Mouse (Mus musculus): Measurements from ENCODE around the gene Gtf2h5. TPM values are rescaled to one million over a fixed set of nuclear protein-coding genes. Genes with fewer than 3 reads are reported as not detected.

The Gtf2h5 gene
- polyA plus RNA-seq, 1 experiment from 2014 or later, result 225 TPM

DNA sequence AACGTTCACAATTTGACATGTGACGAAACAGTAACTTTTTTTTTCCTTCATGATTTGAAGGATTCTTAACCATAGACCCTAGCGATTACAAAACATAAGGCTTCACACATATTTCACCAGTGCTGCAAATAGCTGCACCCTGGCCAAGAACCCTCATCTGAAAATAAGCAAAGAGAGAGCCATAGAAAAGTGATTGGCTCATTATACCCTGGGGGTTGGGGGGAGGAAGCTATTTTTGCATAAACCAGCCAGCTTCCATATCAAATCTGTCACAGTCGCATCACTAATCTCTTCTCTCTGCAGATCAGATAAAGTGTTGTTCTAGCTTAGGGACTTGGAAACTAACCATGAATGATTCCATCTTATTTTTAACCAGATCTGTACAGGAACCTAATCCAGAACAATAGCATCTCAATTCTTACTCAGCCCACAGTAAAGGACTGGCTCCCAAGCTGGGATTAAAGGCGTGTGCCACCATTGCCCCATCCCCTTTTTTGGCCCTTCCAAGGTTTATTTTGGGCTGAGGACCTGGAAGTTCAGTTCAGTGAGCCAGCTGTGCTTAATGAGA lies 3.8 kb downstream of the Gtf2h5 start:
- no peak for ATAC-seq

GRCm38 (mm10) chr17:6091604-6092003 lies 12.0 kb downstream of the Gtf2h5 start:
- H3K4me1 ChIP-seq, result no peaks in the 10 kb centered on the region
- no peak overlapping the region for H3K4me2 ChIP-seq
- 91% methylated on average over 6 of the region's 6 CpGs for WGBS
- no peak for ATAC-seq
- peaks cover 20% of the 10 kb centered on the region for H3K36me3 ChIP-seq (ENCODE audit: poor library complexity, severe bottlenecking)
- no peak overlapping the region for H3K4me3 ChIP-seq
- H3K9me3 ChIP-seq (replicated peaks), result no peaks in the 10 kb centered on the region
- H3K27ac ChIP-seq, result no peak overlapping the region
- no peak overlapping the region for H3K9ac ChIP-seq
- H3K27me3 ChIP-seq, result no peaks in the 10 kb centered on the region

More for the DNA sequence above, 3.8 kb downstream of the Gtf2h5 start:
- H3K9ac ChIP-seq, result no peak overlapping the region
- H3K36me3 ChIP-seq (ENCODE audit: poor library complexity, severe bottlenecking), result peaks cover 42% of the 10 kb centered on the region
- no peak overlapping the region for H3K4me2 ChIP-seq
- H3K27me3 ChIP-seq, result no peaks in the 10 kb centered on the region
- peak overlapping the region; percentile 22; the same call in 1 of the 2 replicates for H3K27ac ChIP-seq
- H3K9me3 ChIP-seq (replicated peaks), result no peaks in the 10 kb centered on the region
- 86% methylated on average over 5 of the region's 5 CpGs for WGBS
- no peak overlapping the region for H3K4me3 ChIP-seq
- peaks cover 27% of the 10 kb centered on the region for H3K4me1 ChIP-seq

DNA sequence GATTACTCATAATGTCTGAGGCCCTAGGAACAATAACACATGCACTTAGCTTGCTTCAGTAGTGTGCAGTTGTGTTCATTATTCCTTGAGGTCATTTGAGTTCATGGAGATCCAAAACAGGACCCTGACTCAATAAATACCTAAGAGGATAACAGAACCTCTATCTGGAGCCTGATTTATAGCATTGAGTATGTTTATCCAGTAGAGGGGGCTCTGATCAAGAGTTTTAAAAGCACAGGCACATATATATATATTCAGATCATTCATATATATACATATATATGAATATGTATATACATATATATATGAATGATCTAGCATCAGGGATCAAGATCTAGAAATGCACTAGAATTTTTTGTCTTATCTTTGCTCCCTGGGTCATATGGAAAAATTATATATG lies 16.0 kb downstream of the Gtf2h5 start:
- ATAC-seq, result no peak
- Histone ChIP-seq H3K4me2 (no peak overlapping the region), H3K27me3 (no peaks in the 10 kb centered on the region), H3K9me3 (replicated peaks) (no peaks in the 10 kb centered on the region), H3K27ac (no peak overlapping the region), H3K9ac (no peak overlapping the region), H3K4me3 (no peak overlapping the region), H3K4me1 (no peaks in the 10 kb centered on the region), H3K36me3 (ENCODE audit: poor library complexity, severe bottlenecking) (peaks cover 7% of the 10 kb centered on the region; the same call in 1 of the 2 replicates)

DNA sequence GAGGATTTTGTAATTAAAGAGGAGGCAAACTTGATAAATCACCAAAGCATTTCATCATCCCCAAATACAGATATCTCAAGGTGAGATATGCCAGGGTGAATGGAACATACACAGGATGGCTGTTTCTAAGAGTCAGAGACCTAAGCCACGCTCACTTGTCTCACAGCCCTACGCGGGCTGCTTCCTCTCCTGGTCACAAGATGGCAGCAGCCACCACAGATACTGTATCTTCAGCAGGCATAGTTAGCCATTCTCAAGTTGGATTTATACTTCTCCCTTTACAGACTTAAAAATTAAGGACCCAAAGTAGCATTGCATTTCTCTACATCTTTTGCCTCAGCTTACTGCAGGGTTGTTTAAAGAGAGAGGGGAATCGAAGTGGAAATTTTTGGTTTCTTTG lies 18.3 kb downstream of the Gtf2h5 start:
- no peaks in the 10 kb centered on the region for H3K9me3 ChIP-seq (replicated peaks)
- H3K4me1 ChIP-seq, result no peaks in the 10 kb centered on the region
- H3K4me2 ChIP-seq, result no peak overlapping the region
- peak; percentile 63; the same call in 1 of the 2 replicates for ATAC-seq
- no peak overlapping the region for H3K4me3 ChIP-seq
- no peak overlapping the region for H3K27ac ChIP-seq
- WGBS, result 28% methylated on average over 4 of the region's 4 CpGs
- H3K36me3 ChIP-seq (ENCODE audit: poor library complexity, severe bottlenecking), result no peaks in the 10 kb centered on the region
- no peaks in the 10 kb centered on the region for H3K27me3 ChIP-seq
- no peak overlapping the region for H3K9ac ChIP-seq

- Histone ChIP-seq H3K4me3 (no peak overlapping the region), H3K27ac (no peak overlapping the region), H3K9me3 (replicated peaks) (no peaks in the 10 kb centered on the region), H3K27me3 (no peaks in the 10 kb centered on the region), H3K4me1 (peaks cover 6% of the 10 kb centered on the region; the same call in 1 of the 2 replicates), H3K36me3 (ENCODE audit: poor library complexity, severe bottlenecking) (no peaks in the 10 kb centered on the region), H3K4me2 (no peak overlapping the region), H3K9ac (no peak overlapping the region)
- no peak for ATAC-seq
- 82% methylated on average over 3 of the region's 3 CpGs for WGBS
Measured at GRCm38 (mm10) chr17:6102287-6102686, 22.7 kb downstream of the Gtf2h5 start.

DNA sequence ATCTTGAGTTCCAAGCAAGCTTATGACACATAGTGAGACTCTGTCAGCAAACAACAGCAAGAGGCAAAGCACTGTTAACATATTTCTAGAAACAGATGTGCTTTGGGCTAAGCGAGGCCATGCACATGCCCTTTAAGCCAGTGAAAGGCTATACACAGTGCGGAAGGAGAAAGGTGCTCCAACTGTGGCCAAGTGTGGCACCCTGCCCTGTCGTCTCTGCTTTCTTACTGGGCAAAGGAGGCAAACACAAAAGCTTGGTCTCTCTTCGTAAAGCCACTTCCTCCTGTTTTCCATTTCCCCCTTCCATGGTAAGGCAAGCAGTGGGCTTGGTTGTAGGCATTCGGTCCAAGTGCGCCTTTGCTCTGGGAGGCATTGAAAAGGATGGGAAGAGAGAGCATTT lies 24.0 kb downstream of the Gtf2h5 start:
- Histone ChIP-seq H3K9ac (no peak overlapping the region), H3K27me3 (no peaks in the 10 kb centered on the region), H3K9me3 (replicated peaks) (no peaks in the 10 kb centered on the region), H3K4me1 (peaks cover 14% of the 10 kb centered on the region), H3K36me3 (ENCODE audit: poor library complexity, severe bottlenecking) (no peaks in the 10 kb centered on the region), H3K27ac (no peak overlapping the region), H3K4me3 (no peak overlapping the region), H3K4me2 (no peak overlapping the region)
- no peak for ATAC-seq
- 82% methylated on average over 6 of the region's 6 CpGs for WGBS

GRCm38 (mm10) chr17:6106361-6107014 lies 26.9 kb downstream of the Gtf2h5 start, which contains the start of gene Tulp4:
Tulp4 (plus strand) TSS chr17:6106437.
- under 1% methylated on average over 25 of the region's 76 CpGs for WGBS
- ATAC-seq, result peak; percentile 98
- H3K27me3 ChIP-seq, result no peaks in the 10 kb centered on the region

DNA sequence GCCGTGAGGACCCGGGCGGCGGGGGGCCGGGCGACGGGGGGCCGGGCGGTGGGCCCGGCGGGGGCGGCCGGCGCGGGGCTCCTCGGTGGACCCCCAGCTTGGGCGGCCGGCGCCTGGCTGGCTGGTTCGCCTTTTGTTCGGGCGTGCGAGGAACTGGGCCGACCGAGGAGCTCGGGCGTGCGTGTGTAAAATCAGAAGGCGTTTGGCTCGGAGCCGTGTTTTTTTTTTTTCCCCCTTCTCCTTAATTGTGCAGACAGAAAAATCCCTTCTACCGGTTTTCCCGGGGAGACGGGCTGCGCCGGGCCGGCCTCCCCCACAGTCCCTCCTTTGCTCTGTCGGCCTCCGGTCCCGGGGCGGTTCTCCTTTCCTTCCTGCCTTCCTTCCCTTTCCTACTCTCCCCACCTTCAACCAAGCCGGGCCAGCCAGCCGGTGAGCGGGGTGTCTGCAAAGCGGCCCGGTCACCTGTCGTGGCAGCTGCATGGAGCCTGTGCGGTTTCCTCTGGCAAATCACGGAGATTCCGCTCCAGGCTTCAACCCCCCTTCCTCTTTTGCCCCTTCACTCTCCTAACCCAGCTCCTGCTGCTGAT lies 27.5 kb downstream of the Gtf2h5 start:
- H3K27me3 ChIP-seq, result no peaks in the 10 kb centered on the region
- H3K9me3 ChIP-seq (replicated peaks), result no peaks in the 10 kb centered on the region
- peak; percentile 63 for ATAC-seq
- H3K4me2 ChIP-seq, result peak overlapping the region; percentile 89
- H3K4me1 ChIP-seq, result peaks cover 28% of the 10 kb centered on the region
- H3K9ac ChIP-seq, result peak overlapping the region; percentile 98
- 0% methylated on average over 29 of the region's 50 CpGs for WGBS
- peaks cover 14% of the 10 kb centered on the region for H3K36me3 ChIP-seq (ENCODE audit: poor library complexity, severe bottlenecking)
- H3K27ac ChIP-seq, result peak overlapping the region; percentile 97
- H3K4me3 ChIP-seq, result peak overlapping the region; percentile 92

More at GRCm38 (mm10) chr17:6106361-6107014, 26.9 kb downstream of the Gtf2h5 start, which contains the start of gene Tulp4:
- H3K36me3 ChIP-seq (ENCODE audit: poor library complexity, severe bottlenecking), result peaks cover 12% of the 10 kb centered on the region
- no peaks in the 10 kb centered on the region for H3K9me3 ChIP-seq (replicated peaks)
- H3K4me1 ChIP-seq, result peaks cover 28% of the 10 kb centered on the region
- H3K9ac ChIP-seq, result peak within 1 kb of the TSS; percentile 98
- peak within 1 kb of the TSS; percentile 92 for H3K4me3 ChIP-seq
- H3K4me2 ChIP-seq, result peak within 1 kb of the TSS; percentile 89
- peak within 1 kb of the TSS; percentile 97 for H3K27ac ChIP-seq

GRCm38 (mm10) chr17:6108175-6108574 lies 28.6 kb downstream of the Gtf2h5 start:
- no peaks in the 10 kb centered on the region for H3K27me3 ChIP-seq
- H3K27ac ChIP-seq, result no peak overlapping the region
- H3K9me3 ChIP-seq (replicated peaks), result no peaks in the 10 kb centered on the region
- H3K4me2 ChIP-seq, result peak overlapping the region; percentile 89
- peaks cover 28% of the 10 kb centered on the region for H3K4me1 ChIP-seq
- 54% methylated on average over 7 of the region's 7 CpGs for WGBS
- H3K9ac ChIP-seq, result peak overlapping the region; percentile 98
- peak overlapping the region; percentile 92 for H3K4me3 ChIP-seq
- H3K36me3 ChIP-seq (ENCODE audit: poor library complexity, severe bottlenecking), result peaks cover 16% of the 10 kb centered on the region
- ATAC-seq, result no peak

DNA sequence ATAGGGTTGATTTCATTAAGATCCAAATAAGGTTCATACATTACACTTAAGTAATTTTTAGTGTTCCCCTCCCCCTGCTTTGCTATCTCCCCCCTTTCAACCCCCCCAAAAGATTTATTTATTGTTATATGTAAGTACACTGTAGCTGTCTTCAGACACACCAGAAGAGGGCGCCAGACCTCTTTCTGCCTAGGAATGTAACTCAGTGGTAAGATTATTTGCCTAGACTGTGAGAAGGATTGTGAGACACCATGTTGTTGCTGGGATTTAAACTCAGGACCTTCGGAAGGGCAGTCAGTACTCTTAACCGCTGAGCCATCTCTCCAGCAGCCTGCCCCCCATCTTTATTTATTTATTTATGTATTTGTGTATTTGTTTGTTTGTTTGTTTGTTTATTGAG lies 31.4 kb downstream of the Gtf2h5 start:
- Histone ChIP-seq H3K9ac (no peak overlapping the region), H3K4me3 (no peak overlapping the region), H3K27me3 (no peaks in the 10 kb centered on the region), H3K27ac (no peak overlapping the region), H3K36me3 (ENCODE audit: poor library complexity, severe bottlenecking) (peaks cover 25% of the 10 kb centered on the region), H3K4me2 (no peak overlapping the region), H3K9me3 (replicated peaks) (no peaks in the 10 kb centered on the region), H3K4me1 (peaks cover 23% of the 10 kb centered on the region)
- ATAC-seq, result no peak
- 83% methylated on average over 3 of the region's 3 CpGs for WGBS

GRCm38 (mm10) chr17:6113653-6114052 lies 34.1 kb downstream of the Gtf2h5 start:
- H3K27me3 ChIP-seq, result no peaks in the 10 kb centered on the region

DNA sequence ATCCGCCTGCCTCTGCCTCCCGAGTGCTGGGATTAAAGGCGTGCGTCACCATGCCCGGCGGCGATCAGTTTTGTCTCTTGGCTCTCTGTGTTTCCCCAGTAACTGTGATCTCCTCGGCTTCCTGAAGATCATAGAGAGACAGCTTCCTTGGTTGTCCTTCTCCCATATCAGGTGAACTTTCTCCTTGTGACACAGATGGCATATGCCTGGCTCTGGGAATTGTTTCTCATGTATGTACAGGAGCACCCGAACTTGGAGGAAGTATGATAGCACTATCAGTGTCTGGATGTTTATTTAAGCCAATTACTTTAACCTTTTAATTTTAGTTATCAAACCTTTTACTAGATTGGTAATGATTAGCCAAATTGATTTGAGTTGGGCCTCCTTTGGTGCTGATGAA lies 35.5 kb downstream of the Gtf2h5 start:
- Histone ChIP-seq H3K36me3 (ENCODE audit: poor library complexity, severe bottlenecking) (peaks cover 20% of the 10 kb centered on the region), H3K27ac (no peak overlapping the region), H3K27me3 (no peaks in the 10 kb centered on the region), H3K9ac (no peak overlapping the region), H3K4me2 (no peak overlapping the region), H3K4me3 (no peak overlapping the region), H3K4me1 (no peaks in the 10 kb centered on the region), H3K9me3 (replicated peaks) (no peaks in the 10 kb centered on the region)
- no peak for ATAC-seq
- WGBS, result 96% methylated on average over 9 of the region's 9 CpGs

More at GRCm38 (mm10) chr17:6113653-6114052, 34.1 kb downstream of the Gtf2h5 start:
- no peak for ATAC-seq
- Histone ChIP-seq H3K4me2 (no peak overlapping the region), H3K4me1 (peaks cover 13% of the 10 kb centered on the region), H3K9ac (no peak overlapping the region), H3K27ac (no peak overlapping the region), H3K36me3 (ENCODE audit: poor library complexity, severe bottlenecking) (peaks cover 25% of the 10 kb centered on the region), H3K4me3 (no peak overlapping the region), H3K9me3 (replicated peaks) (no peaks in the 10 kb centered on the region)
- WGBS, result 87% methylated on average over 6 of the region's 6 CpGs
